Mouse (Mus musculus) gastrocnemius, postnatal 14 days (tissue): Measurements from ENCODE around the gene Plpp3. TPM values are rescaled to one million over a fixed set of nuclear protein-coding genes. Genes with fewer than 3 reads are reported as not detected.

Experiments used
- DNase-seq: peaks from one replicate; pipeline ENCODE4 v3.0.0; 2021; ENCODE audit warnings: mixed read lengths
- intact Hi-C: fragments of 180-260 bp; cut with DNase I; formaldehyde crosslinking; loops from one replicate; pipeline ENCODE4 v1.15.1; 2025; ENCODE audit warnings: low total_unique reads
- long read RNA-seq, 2 experiments: library from polyadenylated mRNA; stranded (forward); transcript quantifications; one replicate each; pipeline ENCODE4 v2.0.0; 2021
- total RNA-seq, 2 experiments: library from RNA; stranded (reverse); gene quantifications; 2 replicates each; pipeline ENCODE4 v1.2.3; 2021

The Plpp3 gene
- total RNA-seq, result 10 to 100 TPM; 62.1 to 63.0 TPM
- long read RNA-seq, experiment 1, transcript Plpp3-201 (6 exons, 3,159 nt), result major isoform, 46 of 61 reads
- long read RNA-seq, experiment 1, partial matches to known transcripts, result 6 of 61 reads
- long read RNA-seq, experiment 1, other reads (novel, unspliced or antisense), result 9 of 61 reads
- long read RNA-seq, experiment 2, transcript Plpp3-201 (6 exons, 3,159 nt), result major isoform, 63 of 77 reads
- long read RNA-seq, experiment 2, partial matches to known transcripts, result 3 of 77 reads
- long read RNA-seq, experiment 2, other reads (novel, unspliced or antisense), result 11 of 77 reads

DNA sequence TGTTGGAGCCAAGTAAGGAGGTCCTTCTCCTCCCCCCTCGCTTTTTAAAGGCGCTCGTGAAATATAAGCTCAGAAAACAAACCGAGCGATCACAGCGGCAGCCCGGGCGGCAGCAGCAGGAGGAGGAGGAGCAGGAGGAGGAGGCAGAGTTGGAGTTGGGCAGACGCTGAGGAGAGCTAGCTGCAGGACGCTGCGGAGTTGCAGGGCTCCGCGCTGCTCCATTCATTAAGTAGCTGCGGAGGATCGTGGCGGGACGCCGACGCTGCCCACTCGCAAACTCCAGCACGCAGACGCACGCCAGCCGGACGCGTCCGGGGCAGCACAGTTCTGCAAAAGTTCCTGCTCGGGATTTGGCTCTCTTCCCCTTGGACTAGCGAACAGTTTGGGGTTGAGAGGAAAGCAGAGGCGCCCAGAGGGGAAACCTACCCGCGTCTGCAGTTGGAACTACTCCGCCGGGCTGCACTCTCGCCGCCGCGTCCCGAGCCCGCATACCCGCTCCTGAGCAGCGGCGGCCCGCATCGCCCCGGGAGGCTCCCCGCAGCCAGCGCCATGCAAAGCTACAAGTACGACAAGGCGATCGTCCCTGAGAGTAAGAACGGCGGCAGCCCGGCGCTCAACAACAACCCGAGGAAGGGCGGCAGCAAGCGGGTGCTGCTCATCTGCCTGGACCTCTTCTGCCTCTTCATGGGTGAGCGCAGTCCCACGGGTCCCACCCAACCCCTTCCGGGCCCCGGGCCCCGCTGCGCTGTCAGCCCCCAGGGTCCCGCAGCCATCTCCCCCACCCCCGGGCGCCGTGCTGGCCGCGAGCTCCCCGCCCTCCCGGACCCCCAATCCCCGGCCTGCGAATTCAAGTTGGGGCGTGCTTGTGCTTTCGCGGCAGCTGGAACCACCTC, at the start of gene Plpp3:
Gene Plpp3, plus strand, starts transcription at position 72 of the 893 bp plus-strand sequence.
- peak; percentile 85 for DNase-seq
- intact Hi-C loops, result loop anchor here (5.0 to 10.0 kb wide), 2 partner anchors 70 to 757 kb away; no protein-coding TSS in a partner anchor

DNA sequence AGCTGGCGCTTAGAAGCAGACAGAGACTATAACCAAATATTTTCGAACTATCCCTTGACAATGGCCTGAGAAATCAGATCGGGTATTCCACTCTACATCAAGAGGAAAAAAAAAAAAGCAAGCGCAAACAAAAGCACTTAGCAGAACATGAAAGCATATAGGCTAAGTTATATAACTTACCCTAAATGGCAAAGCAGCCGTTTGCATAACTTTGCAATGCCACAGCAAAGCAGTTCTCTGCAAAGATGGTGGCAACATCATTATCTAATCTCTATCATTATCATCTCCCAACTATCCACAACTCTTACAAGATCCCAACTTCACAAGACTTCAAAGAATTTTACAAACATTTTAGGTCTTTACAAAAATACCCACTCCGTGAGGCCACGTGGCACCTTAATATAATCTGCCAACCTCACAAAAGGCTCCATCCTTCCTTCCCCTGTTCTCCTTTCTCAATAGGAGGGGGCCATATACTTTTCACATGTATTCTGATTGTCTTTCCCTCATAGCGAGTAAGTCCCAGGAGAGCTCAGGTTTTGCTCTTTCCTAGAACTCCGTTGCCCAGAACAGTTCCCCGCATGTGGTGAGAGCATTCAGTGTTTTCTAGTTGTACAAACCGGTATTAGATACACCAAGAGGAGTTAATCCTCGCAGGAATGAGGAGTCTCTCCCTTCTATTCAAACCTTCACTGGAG, 49.1 kb upstream of the Plpp3 start:
- intact Hi-C loops, result no loop called here
- DNase-seq, result no peak

DNA sequence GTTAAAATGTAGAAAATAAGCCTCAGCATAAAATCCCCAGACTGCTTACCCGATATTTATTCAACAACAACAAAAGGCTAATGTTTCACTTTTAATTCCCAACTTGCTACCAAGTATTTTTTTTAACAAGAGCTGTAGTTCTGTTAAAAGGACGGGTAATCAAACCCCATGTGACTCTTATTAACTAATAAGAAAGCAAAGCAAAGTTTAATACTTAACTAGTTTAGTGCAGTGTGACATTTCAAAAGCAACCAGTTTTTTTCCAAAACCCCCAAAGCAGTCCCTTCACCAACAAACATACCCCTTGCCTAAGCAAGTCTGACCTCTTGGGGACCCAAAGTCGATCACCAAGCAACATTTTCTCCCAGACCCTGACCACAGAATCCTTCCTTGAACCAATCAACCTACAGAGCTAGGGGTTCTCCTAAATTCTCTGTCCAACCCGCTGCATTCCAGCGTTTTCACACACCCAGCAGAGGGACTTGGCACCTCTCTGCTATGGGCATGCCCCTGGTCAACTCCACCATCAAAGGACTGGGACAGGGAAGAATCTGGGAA, 48.4 kb upstream of the Plpp3 start:
- intact Hi-C loops, result no loop called here
- no peak for DNase-seq

DNA sequence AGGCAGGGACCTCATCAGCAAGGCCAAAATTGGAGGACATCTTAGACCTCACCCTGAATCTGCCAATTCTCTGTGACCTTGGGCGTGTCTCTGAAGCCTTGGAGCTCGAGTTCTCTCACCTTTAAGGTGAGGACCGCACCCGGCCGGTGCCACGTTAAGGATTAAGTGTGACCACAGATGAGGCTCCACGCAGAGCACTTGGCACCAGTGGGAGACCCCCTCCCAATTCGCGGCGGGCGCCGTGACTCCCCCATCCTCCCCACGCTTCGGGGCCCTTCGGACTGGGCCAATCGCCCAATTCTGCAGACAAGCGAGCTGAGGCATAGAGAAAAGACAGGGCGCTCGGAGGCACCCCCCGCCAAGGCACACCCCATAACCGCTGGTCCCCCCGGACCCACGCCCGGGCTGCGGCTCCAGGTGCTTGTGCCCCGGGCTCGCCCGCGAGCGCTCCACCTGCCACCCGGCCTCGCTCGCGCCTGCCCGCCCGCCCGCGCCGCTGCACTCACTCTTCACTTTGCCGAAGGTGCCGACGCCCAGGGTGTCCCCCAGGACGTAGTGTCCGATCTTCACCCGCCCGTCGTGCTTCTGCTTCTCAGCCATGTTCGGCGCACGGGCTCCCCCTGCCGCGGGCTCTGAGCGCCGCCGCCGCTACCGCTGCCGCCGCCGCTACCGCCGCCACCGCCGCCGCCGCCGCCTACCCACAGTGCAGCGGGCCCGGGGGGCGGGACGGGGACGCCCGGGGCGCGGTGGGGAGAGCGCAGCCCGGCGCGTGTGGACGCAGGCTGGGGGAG, 47.8 kb upstream of the Plpp3 start, which contains the start of gene Prkaa2:
Gene Prkaa2, minus strand, starts transcription at position 692 of the 791 bp plus-strand sequence.
- intact Hi-C loops, result no loop called here
- peak; percentile 78 for DNase-seq

DNA sequence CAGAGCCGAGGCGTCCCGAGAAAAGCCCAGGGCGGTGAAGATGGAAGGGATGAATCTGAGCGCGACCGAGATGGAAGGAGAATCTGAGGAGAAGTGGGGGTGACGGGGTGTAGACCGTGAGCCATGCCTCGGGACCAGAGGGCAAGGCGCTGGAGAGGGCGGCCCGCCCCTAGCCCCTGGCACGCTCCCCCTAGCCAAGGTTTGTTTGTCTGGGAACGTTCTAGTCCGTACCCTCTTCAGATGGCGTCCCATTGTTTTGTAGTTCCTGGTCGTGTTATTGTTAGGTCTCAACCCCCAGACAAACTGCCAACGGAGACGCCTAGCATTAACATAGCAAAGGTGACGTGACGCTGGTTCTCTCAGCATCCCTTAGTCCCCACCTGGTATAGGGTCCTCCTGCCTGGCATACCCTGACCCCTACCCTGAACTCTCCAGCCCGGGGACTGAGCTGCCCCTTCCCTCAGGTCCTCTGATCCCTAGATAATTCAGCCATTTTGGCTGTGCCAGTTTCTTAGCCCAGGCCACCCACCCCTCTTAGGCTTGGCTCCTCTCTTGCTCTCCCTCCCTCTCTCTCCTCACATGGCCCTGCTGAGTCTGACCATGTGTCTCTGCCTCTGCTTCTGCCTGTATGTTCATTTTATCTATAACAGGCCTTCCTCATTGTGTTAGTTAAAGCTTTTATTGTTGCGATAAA, 47.0 kb upstream of the Plpp3 start:
- intact Hi-C loops, result no loop called here
- DNase-seq, result no peak

DNA sequence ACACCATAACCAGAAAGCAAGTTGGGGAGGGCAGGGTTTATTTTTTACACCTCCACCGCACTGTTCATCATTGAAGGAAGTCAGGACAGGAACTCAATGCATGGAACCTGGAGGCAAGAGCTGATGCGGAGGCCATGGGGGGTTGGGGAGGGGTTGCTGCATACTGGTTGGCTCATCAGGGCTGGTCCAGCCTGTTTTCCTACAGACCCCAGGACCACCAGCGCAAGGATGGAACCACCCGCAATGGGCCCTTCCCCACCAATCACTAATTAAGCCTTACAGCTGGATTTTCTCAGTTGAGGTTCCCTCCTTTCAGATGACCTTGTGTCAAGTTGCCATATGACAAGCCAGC, 46.5 kb upstream of the Plpp3 start:
- no peak for DNase-seq
- intact Hi-C loops, result no loop called here

DNA sequence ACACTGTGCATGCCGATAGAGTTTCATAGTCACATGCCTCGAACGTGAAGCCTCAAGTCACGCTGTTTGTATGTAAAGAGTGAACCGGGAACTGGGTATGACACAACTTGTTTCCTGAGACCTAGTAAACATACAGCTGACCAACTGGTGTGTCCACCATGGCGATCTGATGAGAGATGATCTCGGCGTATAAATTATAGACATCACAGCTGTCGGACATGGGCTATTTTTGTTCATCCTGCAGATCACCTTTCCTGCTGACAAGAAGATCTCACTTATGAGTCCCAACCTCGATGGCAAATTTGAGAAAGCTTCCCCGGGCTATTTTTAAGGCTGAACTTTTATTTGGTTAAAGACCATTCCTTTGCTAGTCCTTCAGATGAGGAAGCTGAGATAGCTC, 45.4 kb upstream of the Plpp3 start:
- intact Hi-C loops, result no loop called here
- DNase-seq, result no peak

DNA sequence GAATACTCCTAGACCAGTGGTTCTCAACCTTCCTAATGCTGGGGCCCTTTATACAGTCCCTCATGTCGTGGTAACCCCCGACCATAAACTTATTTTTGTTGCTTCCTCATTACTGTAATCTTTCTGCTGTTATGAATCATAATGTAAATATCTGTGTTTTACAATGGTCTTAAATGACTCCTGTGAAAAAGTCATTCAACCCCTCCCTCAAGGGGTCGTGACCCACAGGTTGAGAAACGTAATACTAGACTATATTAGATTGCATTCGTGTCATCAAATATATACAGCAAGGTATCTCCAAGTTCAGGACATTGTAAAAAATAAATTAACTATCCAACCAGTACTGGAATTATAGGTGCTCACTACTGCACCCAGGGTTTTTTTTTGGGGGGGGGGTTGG, 44.1 kb upstream of the Plpp3 start:
- no peak for DNase-seq
- intact Hi-C loops, result no loop called here

DNA sequence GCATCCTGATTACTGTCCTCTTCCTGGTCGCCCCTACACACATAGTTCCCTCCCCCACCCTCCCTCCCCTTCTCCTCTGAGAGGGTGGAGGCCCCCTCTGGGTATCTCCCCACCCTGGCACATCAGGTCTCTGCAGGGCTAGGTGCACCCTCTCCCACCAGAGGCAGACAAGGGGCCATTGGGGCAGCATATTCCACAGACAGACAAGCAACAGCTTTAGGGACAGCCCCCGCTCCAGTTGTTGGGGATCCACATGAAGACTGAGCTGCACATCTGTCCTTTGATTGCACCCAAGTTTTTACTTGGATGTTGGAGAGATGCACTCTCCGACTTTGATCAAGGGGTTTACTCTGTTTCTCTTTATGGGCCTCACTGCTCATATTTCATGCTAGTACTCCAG, 43.7 kb upstream of the Plpp3 start:
- intact Hi-C loops, result no loop called here
- no peak for DNase-seq

DNA sequence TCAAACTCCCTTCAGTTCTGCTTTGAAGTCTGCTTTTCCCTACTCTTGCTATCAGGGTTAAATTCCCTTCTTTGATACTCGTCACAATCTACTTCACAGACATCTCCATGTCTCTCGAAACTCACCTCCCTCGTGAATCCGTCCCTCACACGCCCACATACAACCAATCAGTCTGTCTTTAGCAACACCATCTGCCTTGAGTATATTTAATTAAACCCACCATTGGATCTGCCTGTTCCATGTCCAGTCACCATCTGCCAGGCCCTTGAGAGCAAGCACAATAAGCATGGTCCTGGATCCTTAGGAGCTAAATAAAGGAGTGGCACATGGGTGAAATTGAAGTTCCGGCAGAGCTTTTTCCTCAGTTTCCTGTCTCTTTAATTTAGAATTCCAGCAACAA, 36.1 kb upstream of the Plpp3 start:
- no peak for DNase-seq
- intact Hi-C loops, result loop anchor here (5.0 to 10.0 kb wide), 2 partner anchors 76 to 209 kb away; partner anchors contain the start of gene Fyb2

DNA sequence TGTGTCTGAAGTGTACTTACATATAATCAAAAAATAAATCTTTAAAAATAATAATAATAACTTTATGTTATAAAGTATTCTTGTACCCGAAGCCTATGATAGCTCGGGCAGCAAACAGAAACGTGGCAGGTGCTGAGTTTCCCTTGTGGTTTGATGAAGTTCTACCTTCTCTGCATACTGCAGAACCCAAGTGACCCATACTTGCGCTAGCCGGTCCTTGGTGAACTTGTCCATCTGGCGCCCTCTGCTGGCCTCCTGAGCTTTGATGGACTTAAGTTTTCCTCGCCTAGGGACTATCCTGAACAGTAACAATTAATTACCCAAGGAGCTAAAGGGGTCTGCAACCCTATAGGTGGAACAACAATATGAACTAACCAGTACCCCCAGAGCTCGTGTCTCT, 34.7 kb upstream of the Plpp3 start:
- peak; percentile 61 for DNase-seq
- intact Hi-C loops, result loop anchor here (5.0 to 10.0 kb wide), 2 partner anchors 78 to 210 kb away; partner anchors contain the start of gene Fyb2

DNA sequence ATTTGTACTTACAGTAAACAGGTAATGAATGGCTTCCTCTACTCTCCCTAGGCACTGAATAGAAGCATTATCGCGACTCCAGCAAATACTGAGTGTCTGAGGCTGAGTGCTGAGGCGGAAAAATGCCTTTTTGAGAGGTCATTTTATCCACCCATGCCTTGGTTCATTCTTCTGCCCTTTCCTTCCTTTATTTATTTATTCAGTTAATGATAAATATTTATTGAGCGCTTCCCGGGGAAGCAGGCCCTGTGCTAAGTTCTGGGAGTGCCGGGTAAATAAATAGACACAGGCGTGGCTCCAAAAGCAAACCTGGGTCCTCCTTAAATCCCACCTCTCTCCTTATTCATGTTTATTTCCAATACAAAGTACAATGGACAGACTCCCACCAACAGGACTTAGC, 27.9 kb upstream of the Plpp3 start:
- intact Hi-C loops, result loop anchor here (10.0 kb wide), 1 partner anchor 84 kb away; no protein-coding TSS in a partner anchor
- DNase-seq, result no peak

DNA sequence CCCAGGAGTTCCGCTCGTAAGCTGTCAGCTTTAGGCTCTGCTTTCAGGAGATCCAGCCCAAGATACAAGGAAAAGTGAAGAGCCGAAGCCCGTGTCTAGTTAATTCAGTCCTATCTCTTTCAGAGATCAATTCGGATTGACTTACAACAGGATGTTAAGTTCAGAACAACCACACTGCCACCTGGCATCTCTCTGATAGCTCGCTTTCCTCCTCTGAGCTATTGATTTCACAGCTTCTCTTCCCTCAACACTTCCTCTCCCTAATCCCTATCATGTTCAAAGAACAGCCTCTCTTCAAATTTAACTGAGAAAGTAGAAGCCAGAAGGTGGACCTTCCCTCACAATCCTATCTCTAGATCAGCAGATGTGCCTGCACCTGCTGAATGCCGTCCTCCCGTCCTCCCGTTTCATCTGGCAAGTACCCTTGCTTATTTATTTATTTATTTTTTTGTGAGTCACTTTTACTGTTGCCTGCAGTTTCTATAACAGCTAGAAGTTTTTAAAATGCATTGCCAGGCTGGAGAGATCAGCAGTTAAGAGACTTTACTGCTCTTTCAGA, 25.3 kb upstream of the Plpp3 start:
- intact Hi-C loops, result no loop called here
- no peak for DNase-seq

DNA sequence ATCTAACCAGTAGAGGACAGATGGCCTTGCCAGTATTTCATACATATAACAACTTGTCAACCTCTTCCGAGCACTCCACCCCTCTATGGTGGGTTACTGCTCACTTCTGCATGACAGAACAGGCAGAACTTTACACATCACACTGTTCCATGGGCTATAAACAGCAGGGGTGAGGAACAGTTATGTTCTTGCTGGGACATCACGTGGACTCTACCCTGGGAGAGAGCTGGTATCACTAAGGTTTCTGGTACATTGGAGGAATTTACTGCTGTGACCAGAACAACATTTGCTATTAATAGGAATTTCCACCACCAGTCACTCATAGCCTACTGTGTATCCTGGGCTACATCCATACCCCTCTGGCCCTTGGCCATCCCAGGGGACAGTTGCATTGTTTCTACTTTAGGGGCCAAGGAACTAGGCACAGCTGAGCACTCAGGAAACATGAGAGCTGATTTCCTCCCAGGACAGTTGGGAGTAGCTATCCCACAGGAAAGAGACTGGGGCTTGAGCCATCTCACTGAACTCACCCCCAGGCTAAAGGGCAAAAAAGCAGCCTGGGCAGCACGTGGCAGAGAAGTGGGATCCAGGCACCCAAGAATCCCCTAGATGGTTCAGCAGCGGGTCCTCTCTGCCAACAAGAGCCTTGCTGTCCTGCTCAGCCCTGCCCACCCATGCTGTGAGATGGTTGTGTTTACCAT, 23.6 kb upstream of the Plpp3 start:
- intact Hi-C loops, result no loop called here
- DNase-seq, result no peak

DNA sequence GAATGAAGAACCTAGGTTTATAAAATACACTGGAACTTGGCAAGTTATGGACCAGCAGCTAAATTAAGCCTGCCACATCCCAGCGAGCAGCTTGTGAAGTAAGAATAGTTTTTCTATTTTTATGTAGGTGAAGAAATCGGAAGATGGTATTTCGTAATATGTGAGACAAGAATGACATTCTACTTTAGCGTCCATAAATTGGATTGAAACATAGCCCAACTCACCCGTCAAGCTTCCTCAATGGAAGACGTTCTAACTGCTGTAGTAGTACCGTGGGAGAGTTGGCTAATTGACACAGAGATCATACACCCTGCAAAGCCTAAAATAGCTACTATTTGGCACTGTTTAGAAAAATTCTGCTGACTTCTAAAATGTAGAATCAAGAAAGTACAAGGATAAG, 7.7 kb upstream of the Plpp3 start:
- intact Hi-C loops, result loop anchor here (10.0 kb wide), 1 partner anchor 1075 kb away; no protein-coding TSS in a partner anchor

DNA sequence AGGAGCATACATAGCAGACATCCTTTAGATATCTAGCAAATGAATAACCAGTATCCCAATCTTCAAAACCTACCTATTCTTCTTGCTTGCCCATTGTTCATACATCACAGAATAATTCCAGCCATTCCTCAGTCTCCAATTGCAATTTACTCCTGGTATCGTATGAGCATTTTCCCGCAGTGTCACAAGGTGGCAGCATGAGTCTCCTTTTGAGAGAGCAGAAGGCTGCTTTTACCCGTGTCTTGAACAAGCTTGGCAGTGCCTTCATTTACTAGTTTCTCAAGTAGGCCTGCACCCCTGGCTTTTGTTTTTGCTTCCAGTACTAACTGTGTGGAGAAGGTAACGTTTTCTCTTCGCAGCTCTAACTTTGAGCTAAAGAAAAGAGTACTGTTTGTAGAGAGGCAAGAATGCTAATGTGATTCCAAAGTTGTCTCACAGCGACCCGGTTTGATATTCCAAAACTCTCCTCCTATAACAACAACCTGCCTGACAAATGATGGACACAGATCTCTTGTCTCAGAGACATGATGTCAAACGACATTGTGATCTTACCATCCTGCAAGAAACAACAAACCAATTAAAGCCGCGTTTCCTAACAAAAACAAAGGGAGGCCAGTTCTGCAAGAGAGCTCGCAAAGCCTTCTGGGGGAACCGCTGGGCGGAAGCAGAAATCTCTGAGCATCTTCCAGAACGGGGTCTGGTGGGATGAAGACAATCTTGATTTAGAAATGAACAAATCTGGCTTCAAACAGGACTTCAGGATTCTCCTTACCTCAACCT, 5.0 kb upstream of the Plpp3 start:
- intact Hi-C loops, result loop anchor here (10.0 kb wide), 1 partner anchor 763 kb away; no protein-coding TSS in a partner anchor
- DNase-seq, result peak; percentile 71

More for the DNA sequence above, 7.7 kb upstream of the Plpp3 start:
- DNase-seq, result no peak
